Mouse (Mus musculus) lung, embryonic 14.5 days (tissue): ENCODE measurements around the gene Tril. TPM values are rescaled to one million over a fixed set of nuclear protein-coding genes. Genes with fewer than 3 reads are reported as not detected.
A peak's percentile ranks its signal among the peaks of the same experiment; 100 is the strongest.

Experiments used
- ATAC-seq: fragments of 200-750 bp; cut with Nextera tagmentation; 2 replicates; pipeline ENCODE4 v1.8.0; 2017; ENCODE audit warnings: mild to moderate bottlenecking, moderate TSS enrichment, moderate library complexity; ENCODE audit not compliant: insufficient read depth
- DNase-seq: peaks from one replicate; pipeline ENCODE4 v3.0.0-alpha.2; 2015
- H3K27ac ChIP-seq: fragments of 300-500 bp; sonication (generic); 2 replicates; pipeline ENCODE4 v1.5.1; 2014; ENCODE audit warnings: low read depth, mild to moderate bottlenecking, moderate library complexity
- H3K27me3 ChIP-seq: fragments of 300-500 bp; sonication (generic); 2 replicates; pipeline ENCODE4 v1.6.1; 2014; ENCODE audit warnings: low read length, control low read depth; ENCODE audit not compliant: insufficient read depth
- H3K36me3 ChIP-seq: fragments of 300-500 bp; sonication (generic); 2 replicates; pipeline ENCODE4 v1.6.1; 2014; ENCODE audit warnings: control low read depth; ENCODE audit not compliant: insufficient read depth
- H3K4me1 ChIP-seq: fragments of 300-500 bp; sonication (generic); 2 replicates; pipeline ENCODE4 v1.6.1; 2014; ENCODE audit warnings: antibody characterized with exemption, control low read depth; ENCODE audit not compliant: insufficient read depth
- H3K4me2 ChIP-seq: fragments of 300-500 bp; sonication (generic); 2 replicates; pipeline ENCODE4 v1.6.1; 2014; ENCODE audit warnings: mild to moderate bottlenecking
- H3K4me3 ChIP-seq: fragments of 300-500 bp; sonication (generic); 2 replicates; pipeline ENCODE4 v1.5.1; 2014; ENCODE audit warnings: low read depth, low read length
- H3K9ac ChIP-seq: fragments of 300-500 bp; sonication (generic); 2 replicates; pipeline ENCODE4 v1.6.1; 2014
- H3K9me3 ChIP-seq: fragments of 300-500 bp; sonication (generic); 2 replicates; pipeline ENCODE4 v1.6.1; 2016; ENCODE audit warnings: low read depth, low read length, control low read depth
- CTCF ChIP-seq: IDR thresholded peaks from 2 replicates; pipeline ENCODE4 v1.5.1; 2016; ENCODE audit warnings: antibody characterized with exemption, low read depth
- WGBS: fragments of 180-500 bp; shearing (Covaris S2); extraction: QIAGEN DNeasy Blood & Tissue Kit; methylation state at CpG from one replicate; pipeline ENCODE4 v1.1.7; 2014; 5-methylcytosine and 5-hydroxymethylcytosine counted together
- polyA plus RNA-seq: library from polyadenylated mRNA; unstranded; fragments of >200 nt; fragmentation: Nextera tagmentation; extraction: Ambion mirVana; gene quantifications from 2 replicates; pipeline ENCODE4 v1.2.1, GENCODE M21; 2014

Tril gene
- polyA plus RNA-seq, 1 experiment from 2014 or later: 66.6 TPM

DNA sequence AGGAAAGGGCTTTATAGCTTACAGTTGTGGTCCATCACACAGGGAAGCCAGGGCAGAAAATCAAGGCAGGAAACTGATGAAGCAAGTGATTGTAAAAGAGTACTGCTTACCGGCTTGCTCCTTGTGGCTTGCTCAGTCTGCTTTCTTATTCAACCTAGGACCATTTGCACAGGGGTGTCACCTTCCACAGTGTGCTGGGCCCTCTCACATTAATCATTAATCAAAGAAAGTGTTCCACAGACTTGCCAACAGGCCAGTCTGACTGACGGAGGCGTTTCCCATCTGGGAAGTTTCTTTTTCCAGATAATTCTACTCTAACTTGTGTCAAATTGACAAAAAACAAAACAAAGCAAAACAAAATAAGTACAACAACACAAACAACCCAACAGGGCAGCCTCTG lies 32.9 kb upstream of the Tril start:
- peak; percentile 25 for DNase-seq
- no peak for TF ChIP-seq CTCF
- WGBS: 56% methylated on average over 3 of the region's 3 CpGs
- Histone ChIP-seq H3K27ac (no peak overlapping the region), H3K36me3 (no peaks in the 10 kb centered on the region), H3K4me3 (no peak overlapping the region), H3K4me2 (no peak overlapping the region), H3K27me3 (no peaks in the 10 kb centered on the region), H3K9me3 (no peaks in the 10 kb centered on the region), H3K4me1 (peaks cover 18% of the 10 kb centered on the region), H3K9ac (no peak overlapping the region)
- no peak for ATAC-seq

DNA sequence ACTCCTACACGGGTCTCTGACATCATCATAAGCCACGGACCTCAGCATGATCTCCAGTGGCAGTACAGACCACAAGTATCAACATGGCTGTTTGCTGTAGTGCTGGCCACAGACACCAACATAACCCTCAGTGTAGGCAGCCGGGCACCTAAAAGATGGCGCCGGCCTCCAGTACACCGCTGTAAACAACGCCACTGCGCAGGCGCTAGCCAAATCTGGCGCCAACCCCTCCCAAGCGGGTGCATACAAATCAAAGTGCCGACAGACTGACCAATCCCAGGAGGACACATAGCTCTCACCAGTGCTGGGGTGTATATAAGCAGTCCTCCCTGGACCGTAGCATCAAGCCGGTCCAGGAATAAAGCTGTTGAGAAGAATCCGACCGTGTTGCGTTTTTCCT lies 24.0 kb upstream of the Tril start:
- H3K36me3 ChIP-seq: no peaks in the 10 kb centered on the region
- H3K4me2 ChIP-seq: no peak overlapping the region
- no peaks in the 10 kb centered on the region for H3K27me3 ChIP-seq
- WGBS: 93% methylated on average over 17 of the region's 17 CpGs
- DNase-seq: no peak
- no peak overlapping the region for H3K9ac ChIP-seq
- ATAC-seq: no peak
- no peaks in the 10 kb centered on the region for H3K9me3 ChIP-seq
- H3K27ac ChIP-seq: no peak overlapping the region
- H3K4me3 ChIP-seq: no peak overlapping the region
- H3K4me1 ChIP-seq: no peaks in the 10 kb centered on the region
- TF ChIP-seq CTCF: no peak

- Histone ChIP-seq H3K4me2 (no peak overlapping the region), H3K4me1 (0 out of 2 replicates have a peak, but pooled peaks cover 2% of the 10 kb centered on the region), H3K9me3 (no peaks in the 10 kb centered on the region), H3K27ac (no peak overlapping the region), H3K27me3 (peaks cover 11% of the 10 kb centered on the region; the same call in 1 of the 2 replicates), H3K9ac (no peak overlapping the region), H3K36me3 (no peaks in the 10 kb centered on the region), H3K4me3 (no peak overlapping the region)
- ATAC-seq (peak; percentile 26; the same call in 1 of the 2 replicates), DNase-seq (peak; percentile 60)
- TF ChIP-seq CTCF: no peak
- 38% methylated on average over 4 of the region's 4 CpGs for WGBS
Measured at GRCm38 (mm10) chr6:53825213-53825612, 4.6 kb upstream of the Tril start.

DNA sequence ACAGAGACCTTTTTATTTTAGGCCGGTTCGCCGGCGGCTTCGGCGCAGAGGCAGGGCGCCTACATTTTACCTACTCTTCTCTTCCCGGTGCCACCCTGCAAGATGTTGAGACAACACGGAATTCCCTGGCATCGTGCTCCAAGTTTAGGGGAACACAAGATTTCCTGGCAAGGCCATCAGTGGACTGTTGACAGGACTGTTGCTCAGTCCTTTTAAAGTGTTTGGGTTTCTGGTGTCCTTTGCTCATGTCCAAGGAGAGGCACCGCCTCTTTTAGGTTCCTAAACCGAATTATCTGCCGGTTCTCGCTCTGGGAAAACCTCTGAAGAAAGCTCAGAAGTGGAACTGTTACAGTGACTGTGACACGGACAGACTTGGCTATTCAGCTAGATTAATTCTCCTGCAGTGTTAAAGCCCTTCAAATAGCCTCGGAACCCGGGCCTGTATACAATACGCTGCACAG lies 441 bp upstream of the Tril start:
- peak overlapping the region; percentile 98 for H3K27ac ChIP-seq
- H3K4me1 ChIP-seq: peaks cover 9% of the 10 kb centered on the region; the same call in 1 of the 2 replicates
- DNase-seq: peak; percentile 68
- H3K9ac ChIP-seq: peak overlapping the region; percentile 76
- 2% methylated on average over 18 of the region's 18 CpGs for WGBS
- no peak for TF ChIP-seq CTCF
- peaks cover 9% of the 10 kb centered on the region; the same call in 1 of the 2 replicates for H3K36me3 ChIP-seq
- peak overlapping the region; percentile 66 for H3K4me3 ChIP-seq
- no peaks in the 10 kb centered on the region for H3K9me3 ChIP-seq
- peak overlapping the region; percentile 79 for H3K4me2 ChIP-seq
- peak; percentile 18 for ATAC-seq
- peaks cover 41% of the 10 kb centered on the region for H3K27me3 ChIP-seq

- Histone ChIP-seq H3K27me3 (peaks cover 41% of the 10 kb centered on the region), H3K36me3 (peaks cover 15% of the 10 kb centered on the region), H3K4me3 (peak overlapping the region; percentile 66), H3K4me1 (peaks cover 7% of the 10 kb centered on the region; the same call in 1 of the 2 replicates), H3K9me3 (no peaks in the 10 kb centered on the region), H3K4me2 (peak overlapping the region; percentile 79), H3K27ac (peak overlapping the region; percentile 98), H3K9ac (peak overlapping the region; percentile 76)
- DNase-seq (peak; percentile 72), ATAC-seq (peak; percentile 4; the same call in 1 of the 2 replicates)
- no peak for TF ChIP-seq CTCF
- WGBS: under 1% methylated on average over 64 of the region's 64 CpGs
Measured at GRCm38 (mm10) chr6:53819761-53820485, 707 bp downstream of the Tril start.

GRCm38 (mm10) chr6:53818732-53819661 lies 1.6 kb downstream of the Tril start:
- ATAC-seq (peak; percentile 23; the same call in 1 of the 2 replicates), DNase-seq (peak; percentile 83)
- TF ChIP-seq CTCF: peak; percentile 66
- Histone ChIP-seq H3K36me3 (peaks cover 17% of the 10 kb centered on the region), H3K9ac (peak overlapping the region; percentile 76), H3K4me2 (peak overlapping the region; percentile 79), H3K27ac (peak overlapping the region; percentile 98), H3K4me3 (peak overlapping the region; percentile 66), H3K27me3 (peaks cover 41% of the 10 kb centered on the region), H3K9me3 (no peaks in the 10 kb centered on the region), H3K4me1 (peaks cover 6% of the 10 kb centered on the region; the same call in 1 of the 2 replicates)
- 1% methylated on average over 52 of the region's 52 CpGs for WGBS
